In the genomic region with DNA sequence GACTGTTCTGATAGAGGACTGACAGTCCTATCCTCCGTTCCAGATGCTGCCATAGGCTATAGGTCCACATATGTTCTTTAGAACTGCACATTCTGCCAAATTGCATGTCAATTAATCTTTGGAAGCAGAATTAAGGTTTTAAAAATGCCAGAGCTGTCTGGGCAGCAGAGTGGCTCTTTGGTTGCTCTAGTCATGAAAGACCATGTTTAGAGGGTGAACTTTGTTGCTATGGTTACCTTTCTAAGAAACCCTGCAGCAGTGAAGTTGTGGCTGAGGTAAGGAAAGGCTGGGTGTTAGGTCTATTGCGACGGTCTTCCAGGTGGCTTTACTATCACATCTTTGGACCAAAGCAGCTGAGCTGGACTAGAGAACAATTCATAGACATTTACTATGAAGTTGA, we compare ENCODE assay signal across 20 mouse cellular contexts.
DNase-seq lines count a peak whose midpoint lies in the region; ATAC-seq and TF ChIP-seq lines count a peak whose summit lies in the region.
"Had no signal": no experiment of that assay in that cellular context is flagged by ENCODE, and none has a peak within 500 bp of the region (broad histone marks: within the 10 kb centered on the region; RNA-seq: fewer than 3 reads in every experiment).

No protein-coding gene starts in this region.

- no peak overlapping the region for H3K4me2 ChIP-seq in hindbrain, embryonic 13.5 days
- no peak overlapping the region for H3K4me2 ChIP-seq in hindbrain, embryonic 12.5 days (replicated peaks)
- 0 out of 2 replicates have a peak overlapping the region, but pooled peaks have one; percentile 4 for H3K4me2 ChIP-seq in CH12.LX (ENCODE audit: insufficient read depth, low read depth, poor library complexity, severe bottlenecking)
- no peak overlapping the region for H3K4me2 ChIP-seq in midbrain, embryonic 16.5 days (ENCODE audit: low read length)
- H3K4me2 ChIP-seq: heart, embryonic 11.5 days; intestine, embryonic 15.5 days had no signal

- peak; percentile 10 for DNase-seq in embryo, embryonic 10 days (ENCODE audit: low spot score)
- DNase-seq in embryo, embryonic 9.5 days (ENCODE audit: extremely low spot score): no peak
- DNase-seq in CH12.LX (ENCODE audit: extremely low read depth): no peak
- DNase-seq in kidney, adult 11 months: no peak
- DNase-seq: adrenal gland, postnatal 14 days; cerebellum, adult 8-10 months; cerebellum, postnatal 36 days; gastrocnemius, postnatal 14 days; heart, adult 11 months; kidney, adult 9 months; kidney, postnatal 14 days; thymus, adult 18-20 months; thymus, postnatal 36 days had no signal

- no peaks in the 10 kb centered on the region for H3K9me3 ChIP-seq in hindbrain, embryonic 13.5 days
- no peaks in the 10 kb centered on the region for H3K9me3 ChIP-seq in hindbrain, embryonic 12.5 days (replicated peaks)
- no peaks in the 10 kb centered on the region for H3K9me3 ChIP-seq in CH12.LX (replicated peaks; ENCODE audit: low read length)
- no peaks in the 10 kb centered on the region for H3K9me3 ChIP-seq in midbrain, embryonic 16.5 days (replicated peaks; ENCODE audit: control insufficient read depth, low read length, poor library complexity, severe bottlenecking)
- H3K9me3 ChIP-seq: forebrain, embryonic 10.5 days; intestine, embryonic 15.5 days had no signal

- no peak overlapping the region for H3K9ac ChIP-seq in hindbrain, embryonic 13.5 days
- no peak overlapping the region for H3K9ac ChIP-seq in hindbrain, embryonic 12.5 days
- H3K9ac ChIP-seq in CH12.LX (ENCODE audit: insufficient read depth, low read depth): no peak overlapping the region
- H3K9ac ChIP-seq in midbrain, embryonic 16.5 days (ENCODE audit: low read depth, low read length): no peak overlapping the region
- H3K9ac ChIP-seq: intestine, embryonic 15.5 days had no signal

- in situ Hi-C loops in CH12.LX (cut with MboI; ENCODE audit: low pct_ligation_motif_present, low pct_unique_long_range_greater_than_20kb, low sequenced_read_pairs): no loop called here

- no peak overlapping the region for H3K27ac ChIP-seq in hindbrain, embryonic 13.5 days
- no peak overlapping the region for H3K27ac ChIP-seq in hindbrain, embryonic 12.5 days
- H3K27ac ChIP-seq in CH12.LX (ENCODE audit: insufficient read depth, low read depth): no peak overlapping the region
- H3K27ac ChIP-seq in midbrain, embryonic 16.5 days (ENCODE audit: low read length): no peak overlapping the region
- H3K27ac ChIP-seq: forebrain, embryonic 10.5 days; intestine, embryonic 15.5 days; macrophage had no signal

- peaks cover 10% of the 10 kb centered on the region for H3K4me1 ChIP-seq in hindbrain, embryonic 13.5 days (replicated peaks)
- H3K4me1 ChIP-seq in hindbrain, embryonic 12.5 days: peaks cover 13% of the 10 kb centered on the region; the same call in 1 of the 2 replicates
- H3K4me1 ChIP-seq in CH12.LX (ENCODE audit: control insufficient read depth in 1 of 2, insufficient read depth in 2 of 2): peaks cover 6 to 69% of the 10 kb centered on the region in 2 experiments; a peak in 3 of 4 replicates
- H3K4me1 ChIP-seq in midbrain, embryonic 16.5 days (ENCODE audit: control insufficient read depth, insufficient read depth, low read length): peaks cover 12% of the 10 kb centered on the region
- H3K4me1 ChIP-seq: intestine, embryonic 15.5 days had no signal

- H3K27me3 ChIP-seq in hindbrain, embryonic 13.5 days: peaks cover 17% of the 10 kb centered on the region; the same call in 1 of the 2 replicates
- peaks cover 5% of the 10 kb centered on the region; the same call in 1 of the 2 replicates for H3K27me3 ChIP-seq in hindbrain, embryonic 12.5 days
- H3K27me3 ChIP-seq in CH12.LX (replicated peaks): no peaks in the 10 kb centered on the region
- H3K27me3 ChIP-seq in midbrain, embryonic 16.5 days (ENCODE audit: control insufficient read depth, insufficient read depth, low read depth, low read length): no peaks in the 10 kb centered on the region; the same call in 1 of the 2 replicates
- H3K27me3 ChIP-seq: intestine, embryonic 15.5 days had no signal

- WGBS in hindbrain, embryonic 13.5 days: 19% methylated on average over 3 of the region's 3 CpGs
- 34% methylated on average over 3 of the region's 3 CpGs for WGBS in hindbrain, embryonic 12.5 days
- WGBS in midbrain, embryonic 16.5 days: 16% methylated on average over 3 of the region's 3 CpGs

- peak; percentile 63; the same call in 1 of the 2 replicates for ATAC-seq in hindbrain, embryonic 13.5 days (ENCODE audit: low FRiP score)
- ATAC-seq in hindbrain, embryonic 12.5 days (ENCODE audit: low FRiP score): no peak
- 0 out of 2 replicates have a peak, but pooled peaks have one; percentile 61 for ATAC-seq in midbrain, embryonic 16.5 days
- ATAC-seq: intestine, embryonic 15.5 days had no signal

- H3K4me3 ChIP-seq in hindbrain, embryonic 13.5 days: no peak overlapping the region
- H3K4me3 ChIP-seq in hindbrain, embryonic 12.5 days: no peak overlapping the region
- no peak overlapping the region for H3K4me3 ChIP-seq in CH12.LX (replicated peaks in 1 of 3; ENCODE audit: low read depth in 2 of 3, low read length in 2 of 3, poor library complexity in 1 of 3)
- no peak overlapping the region for H3K4me3 ChIP-seq in midbrain, embryonic 16.5 days (ENCODE audit: low read depth, low read length)
- H3K4me3 ChIP-seq: forebrain, embryonic 10.5 days; intestine, embryonic 15.5 days had no signal

- TF ChIP-seq POLR2A in CH12.LX (IDR thresholded peaks at IDR 0.05; ENCODE audit: low read depth, low read length): no peak

- dilution Hi-C loops in CH12.LX (cut with MboI; ENCODE audit: extremely low pct_ligation_motif_present, extremely low pct_unique_long_range_greater_than_20kb, low sequenced_read_pairs): no loop called here

- H3K36me3 ChIP-seq in hindbrain, embryonic 13.5 days: no peaks in the 10 kb centered on the region
- H3K36me3 ChIP-seq in hindbrain, embryonic 12.5 days: no peaks in the 10 kb centered on the region
- no peaks in the 10 kb centered on the region for H3K36me3 ChIP-seq in CH12.LX (replicated peaks in 1 of 2; ENCODE audit: control insufficient read depth in 1 of 2, insufficient read depth in 1 of 2, low read length in 1 of 2)
- H3K36me3 ChIP-seq in midbrain, embryonic 16.5 days (ENCODE audit: control insufficient read depth, insufficient read depth, low read length): no peaks in the 10 kb centered on the region
- H3K36me3 ChIP-seq: forebrain, embryonic 10.5 days; intestine, embryonic 15.5 days had no signal

- no peaks in the 10 kb centered on the region for H3K79me2 ChIP-seq in CH12.LX (replicated peaks; ENCODE audit: control insufficient read depth, extremely low read depth, insufficient read depth, poor library complexity, severe bottlenecking)

- no peak for TF ChIP-seq EP300 in CH12.LX (IDR thresholded peaks at IDR 0.05; ENCODE audit: low read length)

- TF ChIP-seq CTCF in CH12.LX (conservative IDR thresholded peaks at IDR 0.05 in 1 of 2, IDR thresholded peaks at IDR 0.05 in 1 of 2; ENCODE audit: low read depth in 2 of 2, low read length in 2 of 2): no peak

- TF ChIP-seq RAD21 in CH12.LX (IDR thresholded peaks at IDR 0.05; ENCODE audit: low read depth, low read length): no peak

TF ChIP-seq in CH12.LX, 34 proteins besides CTCF, POLR2A, EP300 and RAD21:
- TF ChIP-seq NRF1 (IDR thresholded peaks at IDR 0.05; ENCODE audit: low read depth, low read length) (no peak), NELFE (IDR thresholded peaks at IDR 0.05; ENCODE audit: low read depth, low read length) (no peak), JUND (conservative IDR thresholded peaks at IDR 0.05; ENCODE audit: low read depth, low read length) (no peak), UBTF (IDR thresholded peaks at IDR 0.05; ENCODE audit: low read depth, low read length) (no peak), MEF2A (IDR thresholded peaks at IDR 0.05; ENCODE audit: borderline replicate concordance, low read depth, low read length) (no peak), SIN3A (IDR thresholded peaks at IDR 0.05; ENCODE audit: low read length) (no peak), MAFK (IDR thresholded peaks at IDR 0.05; ENCODE audit: insufficient replicate concordance, low read length) (no peak), POLR2AphosphoS2 (IDR thresholded peaks at IDR 0.05; ENCODE audit: low read depth, low read length) (no peak), ZNF384 (IDR thresholded peaks at IDR 0.05; ENCODE audit: low read depth, low read length) (no peak)
